Mouse (Mus musculus) MEL (cell line): ENCODE measurements around the gene Brca1. TPM values are rescaled to one million over a fixed set of nuclear protein-coding genes. Genes with fewer than 3 reads are reported as not detected.

ENCODE experiments used
- DNase-seq: peaks from one replicate; pipeline ENCODE4 v3.0.0; 2011; ENCODE audit warnings: low read depth, low spot score
- H3K27ac ChIP-seq: 2 replicates; pipeline ENCODE4 v1.5.1; 2012; ENCODE audit warnings: low read depth, mild to moderate bottlenecking, control low read depth, low read length, moderate library complexity; ENCODE audit not compliant: control insufficient read depth
- H3K27me3 ChIP-seq, 2 experiments: fragments of 150-350 bp in 1 of 2; sonication (generic) in 1 of 2; 2 replicates each; pipeline ENCODE4 v1.6.1; 2012; ENCODE audit warnings: low read length in 2 of 2, mild to moderate bottlenecking in 2 of 2, improper control_type of control experiment in 1 of 2, moderate library complexity in 1 of 2; ENCODE audit not compliant: insufficient read depth in 2 of 2, control insufficient read depth in 1 of 2
- H3K36me3 ChIP-seq, 2 experiments: 2 replicates each; pipeline ENCODE4 v1.6.1; 2012 to 2014; ENCODE audit warnings: low read length in 2 of 2, improper control_type of control experiment in 1 of 2, inconsistent platforms in 1 of 2, mild to moderate bottlenecking in 1 of 2; ENCODE audit not compliant: insufficient read depth in 2 of 2, control insufficient read depth in 1 of 2
- H3K4me1 ChIP-seq, 2 experiments: fragments of 150-350 bp in 1 of 2; sonication (generic) in 1 of 2; 2 replicates each; pipeline ENCODE4 v1.6.1; 2012; ENCODE audit warnings: low read length in 2 of 2, improper control_type of control experiment in 1 of 2, mild to moderate bottlenecking in 1 of 2; ENCODE audit not compliant: insufficient read depth in 2 of 2, control insufficient read depth in 1 of 2
- H3K4me3 ChIP-seq, 2 experiments: fragments of 150-350 bp in 1 of 2; sonication (generic) in 1 of 2; 2 replicates each; pipeline ENCODE4 v1.5.1; 2012; ENCODE audit warnings: low read depth in 2 of 2, low read length in 2 of 2, mild to moderate bottlenecking in 2 of 2, moderate library complexity in 2 of 2, control low read depth in 1 of 2, improper control_type of control experiment in 1 of 2; ENCODE audit not compliant: control insufficient read depth in 1 of 2, insufficient read depth in 1 of 2
- H3K79me2 ChIP-seq: 2 replicates; pipeline ENCODE4 v1.6.1; 2012; ENCODE audit warnings: mild to moderate bottlenecking, low read length, moderate library complexity; ENCODE audit not compliant: control insufficient read depth, poor library complexity, insufficient read depth
- H3K9ac ChIP-seq: 2 replicates; pipeline ENCODE4 v1.6.1; 2012; ENCODE audit warnings: low read depth, mild to moderate bottlenecking, control low read depth, low read length, moderate library complexity; ENCODE audit not compliant: control insufficient read depth, poor library complexity, severe bottlenecking
- H3K9me3 ChIP-seq: fragments of 150-350 bp; sonication (generic); replicated peaks from 2 replicates; pipeline ENCODE4 v1.6.1; 2012; ENCODE audit warnings: mild to moderate bottlenecking, low read length, improper control_type of control experiment, moderate library complexity; ENCODE audit not compliant: insufficient read depth
- BHLHE40 ChIP-seq: IDR thresholded peaks from 2 replicates; pipeline ENCODE4 v1.6.1; 2012; ENCODE audit warnings: low read depth, mild to moderate bottlenecking, inconsistent platforms, low read length, improper control_type of control experiment, borderline replicate concordance
- CHD1 ChIP-seq: IDR thresholded peaks from 2 replicates; pipeline ENCODE4 v1.6.1; 2012; ENCODE audit warnings: low read depth, mild to moderate bottlenecking, inconsistent platforms, low read length, improper control_type of control experiment
- CHD2 ChIP-seq: IDR thresholded peaks from 2 replicates; pipeline ENCODE4 v1.6.1; 2011; ENCODE audit warnings: low read length, improper control_type of control experiment
- CTCF ChIP-seq, 3 experiments: IDR thresholded peaks in 2 of 3; conservative IDR thresholded peaks in 1 of 3; 2 replicates each; pipeline ENCODE4 v1.5.1; 2011 to 2012; ENCODE audit warnings: low read length in 3 of 3, low read depth in 2 of 3, mild to moderate bottlenecking in 2 of 3, improper control_type of control experiment in 1 of 3, inconsistent platforms in 1 of 3, mixed read lengths in 1 of 3, moderate library complexity in 1 of 3; ENCODE audit not compliant: control insufficient read depth in 1 of 3, insufficient read depth in 1 of 3, poor library complexity in 1 of 3, severe bottlenecking in 1 of 3
- E2F4 ChIP-seq: IDR thresholded peaks from 2 replicates; pipeline ENCODE4 v1.6.1; 2011; ENCODE audit warnings: low read depth, low read length, improper control_type of control experiment, borderline replicate concordance
- ELF1 ChIP-seq: IDR thresholded peaks from 2 replicates; pipeline ENCODE4 v1.6.1; 2014; ENCODE audit warnings: low read depth, mild to moderate bottlenecking, inconsistent platforms, low read length, improper control_type of control experiment, moderate library complexity
- EP300 ChIP-seq, 2 experiments: IDR thresholded peaks; 2 replicates each; pipeline ENCODE4 v1.6.1; 2011; ENCODE audit warnings: improper control_type of control experiment in 2 of 2, low read length in 2 of 2, low read depth in 1 of 2, mild to moderate bottlenecking in 1 of 2
- ETS1 ChIP-seq: IDR thresholded peaks from 2 replicates; pipeline ENCODE4 v1.6.1; 2012; ENCODE audit warnings: low read depth, mild to moderate bottlenecking, inconsistent platforms, low read length, improper control_type of control experiment, moderate library complexity
- GABPA ChIP-seq: IDR thresholded peaks from 2 replicates; pipeline ENCODE4 v1.6.1; 2012; ENCODE audit warnings: low read depth, mild to moderate bottlenecking, inconsistent platforms, low read length, improper control_type of control experiment, moderate library complexity
- GATA1 ChIP-seq: IDR thresholded peaks from 2 replicates; pipeline ENCODE4 v1.6.1; 2011; ENCODE audit warnings: low read depth, low read length, improper control_type of control experiment
- HCFC1 ChIP-seq: IDR thresholded peaks from 2 replicates; pipeline ENCODE4 v1.6.1; 2012; ENCODE audit warnings: low read depth, mild to moderate bottlenecking, inconsistent platforms, low read length, improper control_type of control experiment, moderate library complexity
- JUND ChIP-seq: IDR thresholded peaks from 2 replicates; pipeline ENCODE4 v1.6.1; 2011; ENCODE audit warnings: low read depth, mild to moderate bottlenecking, improper control_type of control experiment, low read length
- KAT2A ChIP-seq: conservative IDR thresholded peaks from 2 replicates; pipeline ENCODE4 v1.6.1; 2012; ENCODE audit warnings: low read depth, low read length, improper control_type of control experiment, inconsistent platforms
- MAFK ChIP-seq: IDR thresholded peaks from 2 replicates; pipeline ENCODE4 v1.6.1; 2011; ENCODE audit warnings: low read depth, mild to moderate bottlenecking, low read length, improper control_type of control experiment, borderline replicate concordance
- MAX ChIP-seq: IDR thresholded peaks from 2 replicates; pipeline ENCODE4 v1.6.1; 2011; ENCODE audit warnings: low read length, improper control_type of control experiment
- MAZ ChIP-seq: IDR thresholded peaks from 2 replicates; pipeline ENCODE4 v1.6.1; 2012; ENCODE audit warnings: low read depth, mild to moderate bottlenecking, inconsistent platforms, low read length, improper control_type of control experiment
- MEF2A ChIP-seq: IDR thresholded peaks from 2 replicates; pipeline ENCODE4 v1.6.1; 2014; ENCODE audit warnings: low read depth, mild to moderate bottlenecking, inconsistent platforms, low read length, improper control_type of control experiment; ENCODE audit not compliant: poor library complexity, insufficient replicate concordance, severe bottlenecking; ENCODE audit errors: extremely low read depth
- MXI1 ChIP-seq: IDR thresholded peaks from 2 replicates; pipeline ENCODE4 v1.6.1; 2011; ENCODE audit warnings: mild to moderate bottlenecking, low read depth, low read length, improper control_type of control experiment
- MYB ChIP-seq: IDR thresholded peaks from 2 replicates; pipeline ENCODE4 v1.6.1; 2011; ENCODE audit warnings: mild to moderate bottlenecking, low read depth, low read length, improper control_type of control experiment
- MYC ChIP-seq: IDR thresholded peaks from 2 replicates; pipeline ENCODE4 v1.6.1; 2011; ENCODE audit warnings: low read depth, mild to moderate bottlenecking, low read length, improper control_type of control experiment, moderate library complexity
- NELFE ChIP-seq: IDR thresholded peaks from 2 replicates; pipeline ENCODE4 v1.6.1; 2011; ENCODE audit warnings: low read depth, low read length, improper control_type of control experiment
- NRF1 ChIP-seq: IDR thresholded peaks from 2 replicates; pipeline ENCODE4 v1.6.1; 2014; ENCODE audit warnings: low read depth, mild to moderate bottlenecking, inconsistent platforms, low read length, improper control_type of control experiment, moderate library complexity; ENCODE audit not compliant: poor library complexity, insufficient read depth, severe bottlenecking
- POLR2A ChIP-seq, 2 experiments: IDR thresholded peaks; 2 replicates each; pipeline ENCODE4 v1.6.1; 2011 to 2012; ENCODE audit warnings: low read length in 2 of 2, mild to moderate bottlenecking in 2 of 2, control low read depth in 1 of 2, improper control_type of control experiment in 1 of 2, low read depth in 1 of 2, moderate library complexity in 1 of 2; ENCODE audit not compliant: control insufficient read depth in 1 of 2, insufficient read depth in 1 of 2, poor library complexity in 1 of 2
- POLR2AphosphoS5 ChIP-seq: IDR thresholded peaks from 2 replicates; pipeline ENCODE4 v1.6.1; 2012; ENCODE audit warnings: low read depth, borderline replicate concordance, mild to moderate bottlenecking, inconsistent platforms, low read length, moderate library complexity, mixed read lengths
- RCOR1 ChIP-seq: IDR thresholded peaks from 2 replicates; pipeline ENCODE4 v1.6.1; 2012; ENCODE audit warnings: low read depth, mild to moderate bottlenecking, inconsistent platforms, low read length, improper control_type of control experiment
- SIN3A ChIP-seq: IDR thresholded peaks from 2 replicates; pipeline ENCODE4 v1.6.1; 2012; ENCODE audit warnings: low read length, improper control_type of control experiment, inconsistent platforms
- SMC3 ChIP-seq: IDR thresholded peaks from 2 replicates; pipeline ENCODE4 v1.6.1; 2011; ENCODE audit warnings: low read depth, low read length, improper control_type of control experiment
- TAL1 ChIP-seq: IDR thresholded peaks from 2 replicates; pipeline ENCODE4 v1.6.1; 2012; ENCODE audit warnings: mild to moderate bottlenecking, inconsistent platforms, low read length, moderate library complexity, mixed read lengths
- TBP ChIP-seq: IDR thresholded peaks from 2 replicates; pipeline ENCODE4 v1.8.0; 2011; ENCODE audit warnings: low read depth, low read length, improper control_type of control experiment
- TCF12 ChIP-seq: IDR thresholded peaks from 2 replicates; pipeline ENCODE4 v1.6.1; 2014; ENCODE audit warnings: low read depth, mild to moderate bottlenecking, inconsistent platforms, low read length, improper control_type of control experiment, moderate library complexity
- UBTF ChIP-seq: IDR thresholded peaks from 2 replicates; pipeline ENCODE4 v1.6.1; 2012; ENCODE audit warnings: low read depth, mild to moderate bottlenecking, inconsistent platforms, low read length, improper control_type of control experiment, moderate library complexity, borderline replicate concordance; ENCODE audit not compliant: insufficient read depth
- USF1 ChIP-seq: IDR thresholded peaks from 2 replicates; pipeline ENCODE4 v1.6.1; 2014; ENCODE audit warnings: low read depth, mild to moderate bottlenecking, inconsistent platforms, low read length, improper control_type of control experiment, moderate library complexity
- USF2 ChIP-seq, 2 experiments: IDR thresholded peaks; 2 replicates each; pipeline ENCODE4 v1.6.1; 2011 to 2012; ENCODE audit warnings: improper control_type of control experiment in 2 of 2, low read length in 2 of 2, borderline replicate concordance in 1 of 2, inconsistent platforms in 1 of 2, low read depth in 1 of 2, mild to moderate bottlenecking in 1 of 2; ENCODE audit not compliant: insufficient read depth in 1 of 2
- ZC3H11A ChIP-seq: IDR thresholded peaks from 2 replicates; pipeline ENCODE4 v1.6.1; 2012; ENCODE audit warnings: low read depth, mild to moderate bottlenecking, inconsistent platforms, low read length, improper control_type of control experiment
- ZKSCAN1 ChIP-seq: IDR thresholded peaks from 2 replicates; pipeline ENCODE4 v1.6.1; 2012; ENCODE audit warnings: low read depth, mild to moderate bottlenecking, inconsistent platforms, low read length, improper control_type of control experiment, moderate library complexity
- ZMIZ1 ChIP-seq: IDR thresholded peaks from 2 replicates; pipeline ENCODE4 v1.6.1; 2012; ENCODE audit warnings: low read depth, mild to moderate bottlenecking, inconsistent platforms, low read length, improper control_type of control experiment, moderate library complexity
- ZNF384 ChIP-seq: IDR thresholded peaks from 2 replicates; pipeline ENCODE4 v1.6.1; 2012; ENCODE audit warnings: low read depth, mild to moderate bottlenecking, inconsistent platforms, low read length, improper control_type of control experiment
- polyA plus RNA-seq, 2 experiments: library from polyadenylated mRNA; stranded (reverse) in 1 of 2; unstranded in 1 of 2; fragments of >175 nt in 1 of 2; fragments of >200 nt in 1 of 2; gene quantifications; 2 replicates each; pipeline versions ENCODE4 v1.2.1 to v1.2.4; 2012; ENCODE audit warnings: low replicate concordance in 2 of 2, low read depth in 1 of 2; ENCODE audit not compliant: insufficient read length in 2 of 2, insufficient read depth in 1 of 2, missing spikeins in 1 of 2
- total RNA-seq: library from RNA; depleted of rRNA; stranded (reverse); fragments of 300-350 nt; gene quantifications from 2 replicates; pipeline ENCODE4 v1.2.3, GENCODE M21; 2012

Gene Brca1
- total and polyA plus RNA-seq, 3 experiments = 25.7 to 1,155 (median 35.3) TPM

GRCm38 (mm10) chr11:101448274-101448746 lies 103.4 kb downstream of the Brca1 start, which contains the start of gene Ifi35:
Gene Ifi35 (plus strand): TSS chr11:101448407.
- Histone ChIP-seq H3K79me2 (peaks cover 19% of the 10 kb centered on the region), H3K4me3 (peak within 1 kb of the TSS; percentile 87 to 88), H3K9me3 (no peaks in the 10 kb centered on the region), H3K9ac (peak within 1 kb of the TSS; percentile 86), H3K4me1 (peaks cover 21 to 45% of the 10 kb centered on the region in 2 experiments), H3K36me3 (peaks cover 16 to 42% of the 10 kb centered on the region in 2 experiments), H3K27ac (peak within 1 kb of the TSS; percentile 96), H3K27me3 (no peaks in the 10 kb centered on the region)
- peak; percentile 98 for DNase-seq
- TF ChIP-seq NELFE = peak; percentile 91
- TF ChIP-seq GATA1 = no peak
- no peak for TF ChIP-seq JUND
- peak; percentile 80 for TF ChIP-seq TBP
- peak; percentile 88 for TF ChIP-seq MAX
- peak; percentile 95 for TF ChIP-seq ETS1
- no peak for TF ChIP-seq ZNF384
- no peak for TF ChIP-seq CHD2
- peak; percentile 4; the same call in 1 of the 2 replicates for TF ChIP-seq E2F4
- no peak for TF ChIP-seq ZC3H11A
- TF ChIP-seq ZKSCAN1 = no peak
- peak in 1 of 2 experiments; percentile 11; a peak in 2 of 4 replicates for TF ChIP-seq EP300 (IDR thresholded peaks at IDR 0.05; ENCODE audit: low read depth in 1 of 2, low read length in 2 of 2)
- TF ChIP-seq KAT2A = no peak; the same call in 1 of the 2 replicates
- TF ChIP-seq CTCF (IDR thresholded peaks at IDR 0.05 in 2 of 3, conservative IDR thresholded peaks at IDR 0.05 in 1 of 3; ENCODE audit: control insufficient read depth in 1 of 3, insufficient read depth in 1 of 3, low read depth in 2 of 3, low read length in 3 of 3, poor library complexity in 1 of 3, severe bottlenecking in 1 of 3) = no peak
- TF ChIP-seq POLR2A (IDR thresholded peaks at IDR 0.05; ENCODE audit: control insufficient read depth in 1 of 2, insufficient read depth in 1 of 2, low read depth in 1 of 2, low read length in 2 of 2, poor library complexity in 1 of 2) = peak; percentile 87 to 96
- TF ChIP-seq MAFK = no peak
- TF ChIP-seq GABPA = no peak
- TF ChIP-seq USF1 = peak; percentile 53; the same call in 1 of the 2 replicates
- TF ChIP-seq HCFC1 = peak; percentile 73
- 0 out of 2 replicates have a peak, but pooled peaks have one; percentile 19 for TF ChIP-seq ELF1
- TF ChIP-seq MAZ = no peak
- no peak for TF ChIP-seq UBTF
- peak; percentile 98 for TF ChIP-seq MXI1
- no peak for TF ChIP-seq USF2 (IDR thresholded peaks at IDR 0.05; ENCODE audit: borderline replicate concordance in 1 of 2, insufficient read depth in 1 of 2, low read depth in 1 of 2, low read length in 2 of 2)
- 0 out of 2 replicates have a peak, but pooled peaks have one; percentile 50 for TF ChIP-seq POLR2AphosphoS5
- TF ChIP-seq CHD1 = no peak
- no peak for TF ChIP-seq MEF2A
- no peak; the same call in 1 of the 2 replicates for TF ChIP-seq RCOR1
- peak; percentile 89 for TF ChIP-seq ZMIZ1
- no peak for TF ChIP-seq MYB
- no peak for TF ChIP-seq SMC3
- peak; percentile 58 for TF ChIP-seq TCF12
- peak; percentile 86 for TF ChIP-seq MYC
- no peak for TF ChIP-seq TAL1
- peak; percentile 24; the same call in 1 of the 2 replicates for TF ChIP-seq NRF1
- 0 out of 2 replicates have a peak, but pooled peaks have one; percentile 28 for TF ChIP-seq BHLHE40
- peak; percentile 98 for TF ChIP-seq SIN3A
